Mouse (Mus musculus) kidney, embryonic 16.5 days (tissue): ENCODE data around the gene Rnf169. TPM values are rescaled to one million over a fixed set of nuclear protein-coding genes. Genes with fewer than 3 reads are reported as not detected.

Experiments
- ATAC-seq: fragments of 200-750 bp; cut with Nextera tagmentation; 2 replicates; pipeline ENCODE4 v1.8.0; 2017; ENCODE audit warnings: moderate TSS enrichment; ENCODE audit not compliant: low FRiP score, low TSS enrichment
- H3K27ac ChIP-seq: fragments of 300-500 bp; sonication (generic); 2 replicates; pipeline ENCODE4 v1.5.1; 2014; ENCODE audit warnings: low read length
- H3K27me3 ChIP-seq: fragments of 300-500 bp; sonication (generic); 2 replicates; pipeline ENCODE4 v1.6.1; 2014; ENCODE audit warnings: low read length, control low read depth, mixed read lengths; ENCODE audit not compliant: insufficient read depth
- H3K36me3 ChIP-seq: fragments of 300-500 bp; sonication (generic); 2 replicates; pipeline ENCODE4 v1.6.1; 2014; ENCODE audit warnings: low read length, control low read depth, mixed read lengths; ENCODE audit not compliant: insufficient read depth
- H3K4me1 ChIP-seq: fragments of 300-500 bp; sonication (generic); 2 replicates; pipeline ENCODE4 v1.6.1; 2014; ENCODE audit warnings: low read length, control low read depth, mixed read lengths; ENCODE audit not compliant: insufficient read depth
- H3K4me2 ChIP-seq: fragments of 300-500 bp; sonication (generic); replicated peaks from 2 replicates; pipeline ENCODE4 v1.6.1; 2014; ENCODE audit warnings: low read depth, low read length
- H3K4me3 ChIP-seq: fragments of 300-500 bp; sonication (generic); 2 replicates; pipeline ENCODE4 v1.5.1; 2014; ENCODE audit warnings: mild to moderate bottlenecking, low read length
- H3K9ac ChIP-seq: fragments of 300-500 bp; sonication (generic); replicated peaks from 2 replicates; pipeline ENCODE4 v1.6.1; 2014; ENCODE audit warnings: low read length
- H3K9me3 ChIP-seq: fragments of 300-500 bp; sonication (generic); 2 replicates; pipeline ENCODE4 v1.6.1; 2016; ENCODE audit warnings: low read length, control low read depth
- WGBS: fragments of 180-500 bp; shearing (Covaris S2); extraction: QIAGEN DNeasy Blood & Tissue Kit; methylation state at CpG from one replicate; pipeline ENCODE4 v1.1.7; 2014; 5-methylcytosine and 5-hydroxymethylcytosine counted together
- polyA plus RNA-seq: library from polyadenylated mRNA; unstranded; fragments of >200 nt; fragmentation: Nextera tagmentation; extraction: Ambion mirVana; gene quantifications from 2 replicates; pipeline ENCODE4 v1.2.1, GENCODE M21; 2015

Gene Rnf169
- polyA plus RNA-seq, 1 experiment from 2014 or later = 5.6 TPM

DNA sequence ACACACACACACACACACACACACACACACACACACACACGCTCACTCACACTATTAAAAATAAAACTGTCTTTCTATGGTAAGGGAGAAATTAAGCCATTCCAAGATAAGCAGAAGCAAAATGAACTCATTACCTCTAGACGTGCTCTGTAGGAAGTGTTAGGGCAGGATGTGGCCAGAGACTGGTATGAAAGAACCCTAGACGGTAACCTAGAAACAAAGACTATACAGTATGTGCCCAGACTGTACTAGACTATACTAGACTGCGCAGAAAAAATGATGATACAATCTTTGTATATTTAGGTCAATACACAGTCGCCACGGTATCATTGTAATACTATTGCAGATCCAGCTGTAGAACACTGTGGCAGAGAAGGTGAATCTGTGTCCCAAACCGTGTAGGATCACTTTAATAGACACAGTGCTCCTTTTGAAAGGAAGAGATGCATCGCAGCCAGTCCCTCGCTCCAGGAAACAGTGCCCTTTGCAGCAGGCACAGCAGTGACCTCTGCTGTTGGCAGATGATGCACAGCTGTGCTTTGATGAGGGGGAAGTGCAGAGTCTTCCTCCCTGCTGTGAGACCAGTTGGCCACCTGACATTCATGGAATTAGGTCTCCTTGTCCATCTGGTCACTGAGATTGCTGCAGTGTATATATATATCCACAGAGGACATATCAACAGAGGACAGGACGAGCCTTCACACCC lies 90.9 kb downstream of the Rnf169 start:
- Histone ChIP-seq H3K36me3 (no peaks in the 10 kb centered on the region), H3K4me3 (no peak overlapping the region), H3K27me3 (no peaks in the 10 kb centered on the region), H3K27ac (no peak overlapping the region), H3K9me3 (no peaks in the 10 kb centered on the region), H3K9ac (no peak overlapping the region), H3K4me2 (no peak overlapping the region), H3K4me1 (no peaks in the 10 kb centered on the region)
- WGBS = 47% methylated on average over 10 of the region's 10 CpGs
- ATAC-seq = peak; percentile 19; the same call in 1 of the 2 replicates

DNA sequence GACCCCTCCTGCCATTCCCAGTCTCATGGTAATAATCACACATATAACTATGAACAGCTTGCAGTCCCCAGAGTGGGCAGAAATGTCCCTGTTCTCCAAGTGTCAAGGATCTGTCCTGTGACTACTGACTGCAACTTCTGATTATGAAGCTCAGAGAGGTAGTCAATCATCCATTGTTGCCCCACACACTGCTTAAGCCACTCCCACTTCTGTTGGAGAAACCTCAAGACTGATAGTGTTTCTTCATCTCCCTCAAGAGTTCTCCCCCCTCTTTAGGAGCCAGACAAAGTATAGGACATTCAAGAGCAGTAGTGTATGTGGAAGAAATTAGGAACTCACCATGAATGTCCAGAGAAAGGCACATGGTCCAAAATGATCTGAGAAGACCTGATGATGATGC lies 92.5 kb downstream of the Rnf169 start:
- Histone ChIP-seq H3K36me3 (no peaks in the 10 kb centered on the region), H3K27ac (no peak overlapping the region), H3K4me2 (no peak overlapping the region), H3K9ac (no peak overlapping the region), H3K9me3 (no peaks in the 10 kb centered on the region), H3K27me3 (no peaks in the 10 kb centered on the region), H3K4me1 (no peaks in the 10 kb centered on the region), H3K4me3 (no peak overlapping the region)
- ATAC-seq = no peak

DNA sequence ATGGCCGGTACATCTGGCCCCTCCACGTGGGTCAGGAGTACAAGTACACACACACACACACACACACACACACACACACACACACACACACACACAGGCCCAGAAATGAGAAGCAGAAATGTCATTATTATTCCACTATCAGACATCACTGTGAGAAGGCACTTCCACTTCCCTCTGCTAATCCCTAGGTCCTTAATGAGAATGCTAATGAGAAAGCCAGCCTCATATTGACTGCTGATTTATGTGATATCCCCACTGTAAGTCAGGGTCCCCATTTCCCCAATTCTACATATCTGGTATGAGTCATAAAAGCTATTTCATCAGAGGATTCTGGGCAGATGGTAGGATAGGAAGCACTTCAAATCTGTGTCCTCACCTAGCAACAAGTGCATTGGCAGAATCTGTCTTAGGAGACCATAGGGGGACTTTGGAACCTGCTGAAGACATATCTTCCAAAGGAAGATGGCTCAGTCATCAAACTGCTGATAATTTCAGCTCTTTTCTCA lies 93.0 kb downstream of the Rnf169 start:
- 85% methylated on average over 2 of the region's 2 CpGs for WGBS
- H3K4me1 ChIP-seq = no peaks in the 10 kb centered on the region
- H3K27ac ChIP-seq = no peak overlapping the region
- H3K36me3 ChIP-seq = no peaks in the 10 kb centered on the region
- H3K4me3 ChIP-seq = no peak overlapping the region
- no peaks in the 10 kb centered on the region for H3K27me3 ChIP-seq
- no peak overlapping the region for H3K9ac ChIP-seq
- no peak overlapping the region for H3K4me2 ChIP-seq
- ATAC-seq = no peak
- H3K9me3 ChIP-seq = no peaks in the 10 kb centered on the region

DNA sequence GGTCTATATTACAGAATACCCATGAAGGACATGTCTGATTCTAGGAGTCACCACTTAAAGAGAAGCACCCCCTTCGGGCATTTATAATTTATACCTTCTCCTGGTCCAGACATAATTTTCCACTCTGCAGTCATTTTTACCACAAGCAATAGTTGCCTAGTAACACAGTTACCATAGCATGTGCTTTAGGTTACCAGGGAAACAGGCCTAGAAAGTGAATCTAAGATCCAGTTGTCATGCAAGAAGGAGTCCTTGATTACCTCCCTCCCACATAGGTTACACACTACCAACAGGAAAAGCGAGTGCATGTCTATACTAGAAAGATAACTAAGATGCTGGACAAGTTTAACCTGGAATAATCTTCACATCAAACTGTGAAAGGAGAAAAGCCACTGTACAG lies 102.0 kb downstream of the Rnf169 start:
- no peak overlapping the region for H3K9ac ChIP-seq
- WGBS = 73% methylated on average over 2 of the region's 2 CpGs
- no peaks in the 10 kb centered on the region for H3K4me1 ChIP-seq
- H3K4me3 ChIP-seq = no peak overlapping the region
- no peak overlapping the region for H3K4me2 ChIP-seq
- no peaks in the 10 kb centered on the region for H3K36me3 ChIP-seq
- no peak overlapping the region for H3K27ac ChIP-seq
- H3K27me3 ChIP-seq = no peaks in the 10 kb centered on the region
- no peaks in the 10 kb centered on the region for H3K9me3 ChIP-seq
- ATAC-seq = no peak

DNA sequence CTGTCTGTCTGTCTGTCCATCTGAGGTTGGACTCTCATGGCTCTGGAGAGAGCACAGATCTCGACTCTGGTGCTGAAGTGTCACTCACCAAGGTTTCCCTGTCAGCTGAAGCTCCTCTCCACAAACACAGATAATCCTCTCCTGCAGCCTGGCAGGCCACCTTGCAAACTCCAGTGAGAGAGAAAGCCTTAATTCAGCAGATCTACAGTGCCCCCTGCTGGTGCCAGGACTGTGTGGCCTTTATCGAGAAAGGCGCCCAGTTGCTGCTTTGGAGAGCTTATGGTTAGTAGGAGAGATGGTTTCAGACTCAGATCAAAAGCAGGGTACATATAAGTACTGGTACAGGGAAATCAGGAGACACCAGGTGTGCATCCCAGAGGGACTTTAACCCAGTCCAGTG lies 103.9 kb downstream of the Rnf169 start:
- WGBS = 0% methylated on average over 3 of the region's 3 CpGs
- no peaks in the 10 kb centered on the region for H3K9me3 ChIP-seq
- H3K4me3 ChIP-seq = no peak overlapping the region

DNA sequence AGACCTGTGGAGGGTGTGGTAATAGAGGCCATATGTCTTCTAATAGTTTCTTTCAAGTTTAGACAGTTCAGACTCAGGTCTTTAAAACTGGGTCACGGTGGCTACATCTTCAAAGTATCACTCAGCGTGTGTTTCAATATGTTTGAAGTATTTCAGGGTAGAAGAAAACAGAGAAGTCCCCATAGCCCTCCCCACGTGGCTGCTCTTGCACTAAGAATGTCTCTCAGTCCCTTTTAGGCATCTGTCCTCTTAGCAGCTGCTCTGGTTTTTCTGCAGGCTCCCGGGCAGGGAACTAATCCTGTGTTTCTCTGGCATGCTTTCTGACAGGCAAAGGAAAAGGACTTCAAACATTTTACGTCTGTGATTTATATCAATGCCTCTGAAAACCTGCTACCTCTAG lies 104.4 kb downstream of the Rnf169 start:
- 53% methylated on average over 5 of the region's 5 CpGs for WGBS
- Histone ChIP-seq H3K9ac (no peak overlapping the region), H3K9me3 (no peaks in the 10 kb centered on the region), H3K4me3 (no peak overlapping the region), H3K4me1 (no peaks in the 10 kb centered on the region), H3K4me2 (no peak overlapping the region), H3K27me3 (no peaks in the 10 kb centered on the region), H3K36me3 (no peaks in the 10 kb centered on the region), H3K27ac (no peak overlapping the region)
- no peak for ATAC-seq

More for the DNA sequence above, 103.9 kb downstream of the Rnf169 start:
- Histone ChIP-seq H3K27ac (no peak overlapping the region), H3K36me3 (no peaks in the 10 kb centered on the region), H3K27me3 (no peaks in the 10 kb centered on the region), H3K4me2 (no peak overlapping the region), H3K9ac (no peak overlapping the region), H3K4me1 (no peaks in the 10 kb centered on the region)
- no peak for ATAC-seq

DNA sequence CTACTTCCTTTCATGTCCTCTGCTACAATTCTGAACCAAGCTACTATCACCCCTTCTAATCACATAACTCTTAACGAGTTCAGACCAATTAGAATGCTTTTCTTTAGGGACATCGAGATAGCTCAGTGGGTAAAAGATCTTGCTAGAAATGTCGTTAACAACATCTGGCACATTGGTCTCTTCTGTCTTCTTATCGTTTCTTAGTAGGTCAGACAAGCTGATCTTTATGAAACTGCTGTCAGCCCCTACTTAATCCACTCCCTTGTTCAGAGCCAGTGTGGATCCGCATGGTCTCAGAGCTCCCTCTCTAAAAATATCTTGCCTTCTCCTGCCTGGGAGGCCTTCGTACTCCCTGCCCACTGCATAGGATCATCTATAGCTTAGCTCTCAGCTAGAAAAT lies 106.3 kb downstream of the Rnf169 start:
- H3K27me3 ChIP-seq = no peaks in the 10 kb centered on the region
- no peaks in the 10 kb centered on the region for H3K36me3 ChIP-seq
- ATAC-seq = no peak
- H3K27ac ChIP-seq = no peak overlapping the region
- no peak overlapping the region for H3K4me3 ChIP-seq
- no peaks in the 10 kb centered on the region for H3K9me3 ChIP-seq
- H3K9ac ChIP-seq = no peak overlapping the region
- 75% methylated on average over 6 of the region's 6 CpGs for whole genome bisulfite sequencing
- H3K4me2 ChIP-seq = no peak overlapping the region
- no peaks in the 10 kb centered on the region for H3K4me1 ChIP-seq

Other genes starting within 250 kb of the Rnf169 start
- gene Olfr521, start 216.9 kb downstream of the Rnf169 start, polyA plus RNA-seq = not detected in 2 replicates
- 3.0 and 3.5 TPM in 2 replicates for gene Neu3, start 152.0 kb downstream of the Rnf169 start, polyA plus RNA-seq
- gene Xrra1, start 121.3 kb downstream of the Rnf169 start, polyA plus RNA-seq = 0.26 TPM in 2 replicates
- 361 and 372 TPM in 2 replicates for gene Spcs2, start 117.0 kb downstream of the Rnf169 start, polyA plus RNA-seq
- 0.90 and 0.95 TPM in 2 replicates for gene Chrdl2, start 25.7 kb upstream of the Rnf169 start, polyA plus RNA-seq
- 63.9 and 64.6 TPM in 2 replicates for gene Pold3, start 141.1 kb upstream of the Rnf169 start, polyA plus RNA-seq
- gene Lipt2, start 178.8 kb upstream of the Rnf169 start, polyA plus RNA-seq = 19.6 and 21.7 TPM in 2 replicates
- gene Kcne3, start 196.1 kb upstream of the Rnf169 start, polyA plus RNA-seq = 3.0 and 4.2 TPM in 2 replicates
- 3.4 and 4.0 TPM in 2 replicates for gene Pgm2l1, start 246.9 kb upstream of the Rnf169 start, polyA plus RNA-seq